Mouse (Mus musculus): ENCODE results near the gene Ccdc144b. TPM values are rescaled to one million over a fixed set of nuclear protein-coding genes. Genes with fewer than 3 reads are reported as not detected.

Gene Ccdc144b
- polyA plus RNA-seq (2014; fragmentation: Nextera tagmentation; extraction: Ambion mirVana) = not detected in 2 replicates

DNA sequence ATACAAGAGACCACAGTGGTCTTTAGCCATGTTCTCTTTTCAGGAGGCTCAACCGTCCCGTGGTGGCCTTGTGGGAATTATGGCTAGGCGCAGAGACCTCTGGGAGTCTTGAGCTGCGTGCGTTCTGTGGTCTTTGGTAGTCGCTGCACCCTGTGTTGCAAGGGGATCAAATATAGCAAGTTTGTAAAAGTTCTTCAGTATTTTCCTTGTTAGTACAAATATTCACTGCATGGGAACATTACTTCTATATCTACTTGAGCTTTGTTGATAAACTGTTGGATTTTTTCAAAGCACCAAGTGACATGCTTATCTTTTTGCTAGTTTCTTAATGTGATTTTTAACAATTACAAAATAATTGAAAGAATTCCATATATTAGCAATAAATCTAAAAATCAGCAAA, at the start of gene Ccdc144b:
Ccdc144b (minus strand) TSS at position 101 of the 400 bp plus-strand sequence.
- 92% methylated on average over 6 of the region's 6 CpGs for WGBS
- H3K4me3 ChIP-seq (ENCODE audit: low read depth, low read length) = no peak within 1 kb of the TSS
- H3K9ac ChIP-seq (ENCODE audit: low read length) = no peak within 1 kb of the TSS
- H3K4me2 ChIP-seq (ENCODE audit: low read length) = no peak within 1 kb of the TSS
- no peak within 1 kb of the TSS for H3K27ac ChIP-seq (ENCODE audit: low read depth, low read length)
- no peaks in the 10 kb centered on the region for H3K36me3 ChIP-seq (ENCODE audit: control insufficient read depth, insufficient read depth, low read length)
- no peak for ATAC-seq
- no peak for DNase-seq (ENCODE audit: low spot score)
- no peaks in the 10 kb centered on the region for H3K9me3 ChIP-seq (replicated peaks; ENCODE audit: control insufficient read depth, low read length)
- H3K27me3 ChIP-seq (replicated peaks; ENCODE audit: control insufficient read depth, insufficient read depth, low read length) = no peaks in the 10 kb centered on the region
- H3K4me1 ChIP-seq (ENCODE audit: control insufficient read depth, insufficient read depth, low read length) = no peaks in the 10 kb centered on the region

DNA sequence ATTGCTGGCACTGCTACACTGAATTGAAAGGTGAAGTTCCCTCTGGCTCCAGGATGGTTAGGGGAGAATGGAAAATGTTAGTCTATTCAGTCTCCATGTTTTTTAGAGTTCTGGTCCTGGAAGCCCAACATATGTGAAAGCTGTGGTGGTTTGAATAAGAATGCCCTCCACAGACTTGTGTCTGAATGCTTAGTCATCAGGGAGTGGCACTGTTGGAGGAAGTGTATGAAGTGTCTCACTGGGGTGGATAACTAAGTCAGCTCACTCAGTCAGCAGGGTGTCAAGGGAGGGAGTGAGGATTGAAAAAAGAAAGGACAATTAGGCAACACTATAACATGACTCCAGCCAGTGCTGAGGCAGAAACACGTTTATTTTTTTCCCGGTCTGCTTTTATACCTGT, 42.0 kb upstream of the Ccdc144b start:
- ATAC-seq (no peak), DNase-seq (ENCODE audit: low spot score) (no peak)
- Histone ChIP-seq H3K27me3 (replicated peaks; ENCODE audit: control insufficient read depth, insufficient read depth, low read length) (no peaks in the 10 kb centered on the region), H3K27ac (ENCODE audit: low read depth, low read length) (no peak overlapping the region), H3K4me2 (ENCODE audit: low read length) (no peak overlapping the region), H3K4me3 (ENCODE audit: low read depth, low read length) (no peak overlapping the region), H3K9me3 (replicated peaks; ENCODE audit: control insufficient read depth, low read length) (no peaks in the 10 kb centered on the region), H3K36me3 (ENCODE audit: control insufficient read depth, insufficient read depth, low read length) (peaks cover 14% of the 10 kb centered on the region), H3K4me1 (ENCODE audit: control insufficient read depth, insufficient read depth, low read length) (no peaks in the 10 kb centered on the region), H3K9ac (ENCODE audit: low read length) (no peak overlapping the region)
- 86% methylated on average over 2 of the region's 2 CpGs for WGBS

DNA sequence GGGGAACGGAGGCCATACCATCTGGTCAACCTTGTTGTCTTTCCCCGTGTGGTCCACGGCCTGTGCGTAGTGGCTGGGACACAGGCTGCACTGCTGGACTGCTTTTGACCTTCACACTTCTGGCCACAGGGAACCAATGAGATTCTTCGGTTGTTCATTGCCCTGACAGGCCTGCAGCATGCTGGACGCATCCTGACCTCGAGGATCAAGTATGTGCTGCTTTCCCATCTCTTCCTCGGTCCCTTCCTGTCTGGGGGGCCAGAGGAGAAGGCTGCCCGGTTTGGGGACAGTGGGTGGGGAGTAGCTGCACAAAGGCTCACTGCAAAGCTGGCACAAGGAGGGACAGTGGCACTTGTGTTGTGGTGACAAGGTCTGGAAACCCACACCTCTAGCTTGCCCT, 34.2 kb upstream of the Ccdc144b start:
- Histone ChIP-seq H3K9ac (ENCODE audit: low read length) (no peak overlapping the region), H3K4me1 (ENCODE audit: control insufficient read depth, insufficient read depth, low read length) (no peaks in the 10 kb centered on the region), H3K4me3 (ENCODE audit: low read depth, low read length) (no peak overlapping the region), H3K9me3 (replicated peaks; ENCODE audit: control insufficient read depth, low read length) (no peaks in the 10 kb centered on the region), H3K27me3 (replicated peaks; ENCODE audit: control insufficient read depth, insufficient read depth, low read length) (no peaks in the 10 kb centered on the region), H3K36me3 (ENCODE audit: control insufficient read depth, insufficient read depth, low read length) (peaks cover 81% of the 10 kb centered on the region), H3K27ac (ENCODE audit: low read depth, low read length) (no peak overlapping the region), H3K4me2 (ENCODE audit: low read length) (no peak overlapping the region)
- no peak for DNase-seq (ENCODE audit: low spot score)
- 96% methylated on average over 9 of the region's 9 CpGs for WGBS
- ATAC-seq = no peak

DNA sequence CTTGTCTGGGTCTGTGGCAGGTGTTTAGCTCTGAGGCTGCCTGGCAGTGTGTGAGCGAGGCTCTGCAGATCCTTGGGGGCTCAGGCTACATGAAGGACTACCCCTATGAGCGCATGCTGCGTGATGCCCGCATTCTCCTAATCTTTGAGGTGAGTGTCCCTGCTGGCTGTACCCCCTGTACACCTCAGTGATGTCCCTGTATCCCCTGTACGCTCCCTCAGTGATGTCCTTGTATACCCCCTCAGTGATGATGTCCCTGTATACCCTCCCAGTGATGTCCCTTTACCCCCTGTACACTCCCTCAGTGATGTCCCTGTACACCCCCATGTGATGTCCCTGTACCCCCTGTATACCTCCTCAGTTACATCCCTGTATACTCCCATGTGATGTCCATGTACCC, 32.0 kb upstream of the Ccdc144b start:
- no peaks in the 10 kb centered on the region for H3K9me3 ChIP-seq (replicated peaks; ENCODE audit: control insufficient read depth, low read length)
- H3K4me1 ChIP-seq (ENCODE audit: control insufficient read depth, insufficient read depth, low read length) = no peaks in the 10 kb centered on the region
- H3K4me2 ChIP-seq (ENCODE audit: low read length) = no peak overlapping the region
- DNase-seq (ENCODE audit: low spot score) (no peak), ATAC-seq (no peak)
- no peak overlapping the region for H3K4me3 ChIP-seq (ENCODE audit: low read depth, low read length)
- H3K9ac ChIP-seq (ENCODE audit: low read length) = no peak overlapping the region
- peaks cover 89% of the 10 kb centered on the region for H3K36me3 ChIP-seq (ENCODE audit: control insufficient read depth, insufficient read depth, low read length)
- WGBS = 97% methylated on average over 5 of the region's 5 CpGs
- H3K27me3 ChIP-seq (replicated peaks; ENCODE audit: control insufficient read depth, insufficient read depth, low read length) = no peaks in the 10 kb centered on the region
- no peak overlapping the region for H3K27ac ChIP-seq (ENCODE audit: low read depth, low read length)

DNA sequence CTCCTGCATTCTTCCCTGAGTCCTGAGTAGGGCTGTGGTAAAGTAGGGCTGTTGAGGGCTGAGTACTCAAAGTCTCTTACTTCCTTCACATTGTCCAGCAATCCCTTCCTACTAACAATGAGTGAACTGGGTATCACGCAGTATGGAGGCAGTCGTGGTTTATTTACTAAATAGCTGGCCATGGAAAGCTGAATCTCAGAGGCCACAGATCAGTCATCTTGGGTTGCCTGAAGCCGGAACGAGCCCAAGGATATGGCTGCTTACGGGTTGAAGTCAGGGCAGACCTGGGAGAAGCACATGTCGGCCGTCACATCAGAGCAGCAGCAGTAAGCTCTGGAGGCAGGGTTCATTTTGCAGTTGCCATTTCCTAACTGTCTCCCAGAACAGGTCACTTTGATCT, 30.0 kb upstream of the Ccdc144b start:
- 97% methylated on average over 7 of the region's 7 CpGs for WGBS
- H3K4me1 ChIP-seq (ENCODE audit: control insufficient read depth, insufficient read depth, low read length) = no peaks in the 10 kb centered on the region
- H3K9ac ChIP-seq (ENCODE audit: low read length) = no peak overlapping the region
- no peaks in the 10 kb centered on the region for H3K9me3 ChIP-seq (replicated peaks; ENCODE audit: control insufficient read depth, low read length)
- DNase-seq (ENCODE audit: low spot score) = no peak
- no peak overlapping the region for H3K27ac ChIP-seq (ENCODE audit: low read depth, low read length)
- peaks cover 88% of the 10 kb centered on the region for H3K36me3 ChIP-seq (ENCODE audit: control insufficient read depth, insufficient read depth, low read length)
- no peak overlapping the region for H3K4me2 ChIP-seq (ENCODE audit: low read length)
- ATAC-seq = no peak
- no peak overlapping the region for H3K4me3 ChIP-seq (ENCODE audit: low read depth, low read length)
- H3K27me3 ChIP-seq (replicated peaks; ENCODE audit: control insufficient read depth, insufficient read depth, low read length) = no peaks in the 10 kb centered on the region

DNA sequence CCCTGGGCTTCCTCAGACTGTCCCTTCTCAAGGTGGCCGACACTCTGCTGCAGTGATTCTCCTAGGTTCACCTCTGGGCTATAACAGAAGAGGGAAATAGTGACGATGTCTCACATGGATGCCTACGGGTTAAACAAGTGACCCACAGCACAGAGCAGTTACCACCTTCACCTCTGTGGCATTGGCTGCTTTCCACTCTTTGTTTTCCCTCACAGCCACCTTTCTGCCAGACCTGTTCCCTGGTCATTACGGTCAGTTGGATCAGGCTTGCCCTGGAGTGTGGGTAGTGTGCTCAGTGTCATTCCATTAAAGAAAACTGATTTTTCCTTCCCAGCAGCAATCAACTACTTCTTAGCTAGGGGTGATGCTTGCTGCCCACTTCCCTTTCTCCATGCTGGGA, 29.5 kb upstream of the Ccdc144b start:
- no peak for ATAC-seq
- peaks cover 88% of the 10 kb centered on the region for H3K36me3 ChIP-seq (ENCODE audit: control insufficient read depth, insufficient read depth, low read length)

DNA sequence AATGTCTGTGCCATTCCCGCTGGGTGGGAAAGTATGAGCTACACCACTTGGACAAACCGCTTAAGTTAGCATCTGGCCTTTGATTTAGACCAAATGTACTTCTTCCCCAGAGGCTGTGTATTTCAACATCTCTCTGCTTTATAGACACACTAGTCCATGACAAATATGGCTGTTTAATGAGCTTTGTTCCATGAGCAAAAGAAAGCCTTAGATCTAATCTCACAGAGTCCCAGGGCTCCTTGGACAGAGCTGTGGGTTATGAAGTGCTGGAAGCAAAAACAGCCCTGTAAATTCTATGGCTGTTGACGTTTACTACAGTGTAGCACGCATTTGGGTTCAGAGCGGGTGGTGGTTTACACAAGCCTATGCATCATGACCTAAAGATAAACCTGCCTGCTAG, 27.4 kb upstream of the Ccdc144b start:
- peaks cover 88% of the 10 kb centered on the region for H3K36me3 ChIP-seq (ENCODE audit: control insufficient read depth, insufficient read depth, low read length)
- H3K9ac ChIP-seq (ENCODE audit: low read length) = no peak overlapping the region
- no peaks in the 10 kb centered on the region for H3K9me3 ChIP-seq (replicated peaks; ENCODE audit: control insufficient read depth, low read length)
- no peaks in the 10 kb centered on the region for H3K4me1 ChIP-seq (ENCODE audit: control insufficient read depth, insufficient read depth, low read length)
- no peak overlapping the region for H3K4me2 ChIP-seq (ENCODE audit: low read length)
- DNase-seq (ENCODE audit: low spot score) (no peak), ATAC-seq (no peak)
- WGBS = 92% methylated on average over 5 of the region's 5 CpGs
- no peaks in the 10 kb centered on the region for H3K27me3 ChIP-seq (replicated peaks; ENCODE audit: control insufficient read depth, insufficient read depth, low read length)
- H3K27ac ChIP-seq (ENCODE audit: low read depth, low read length) = no peak overlapping the region
- H3K4me3 ChIP-seq (ENCODE audit: low read depth, low read length) = no peak overlapping the region

More for the DNA sequence above, 29.5 kb upstream of the Ccdc144b start:
- Histone ChIP-seq H3K4me3 (ENCODE audit: low read depth, low read length) (no peak overlapping the region), H3K27ac (ENCODE audit: low read depth, low read length) (no peak overlapping the region), H3K4me2 (ENCODE audit: low read length) (no peak overlapping the region), H3K4me1 (ENCODE audit: control insufficient read depth, insufficient read depth, low read length) (no peaks in the 10 kb centered on the region), H3K9ac (ENCODE audit: low read length) (no peak overlapping the region), H3K9me3 (replicated peaks; ENCODE audit: control insufficient read depth, low read length) (no peaks in the 10 kb centered on the region), H3K27me3 (replicated peaks; ENCODE audit: control insufficient read depth, insufficient read depth, low read length) (no peaks in the 10 kb centered on the region)
- WGBS = 92% methylated on average over 4 of the region's 4 CpGs
- DNase-seq (ENCODE audit: low spot score) = no peak

DNA sequence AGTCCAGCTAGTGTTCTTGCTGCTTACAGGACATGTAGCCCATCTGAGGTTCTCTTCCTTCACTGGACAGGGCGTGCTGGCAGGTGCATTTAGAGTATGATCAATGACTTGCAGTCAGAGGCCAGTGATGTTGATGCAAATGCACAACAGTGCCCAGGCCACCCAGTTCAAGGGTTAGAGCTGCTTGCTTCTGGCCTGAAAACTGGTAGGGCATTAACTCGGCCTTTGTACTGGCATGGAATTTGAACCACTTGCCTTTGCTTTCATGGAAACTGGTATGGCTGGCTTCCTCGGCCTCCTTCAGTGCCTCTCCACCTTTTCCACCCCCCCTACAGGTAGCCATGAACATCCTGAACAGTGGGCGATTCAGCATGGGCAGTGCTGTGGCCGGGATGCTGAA, 26.5 kb upstream of the Ccdc144b start:
- DNase-seq (ENCODE audit: low spot score) (no peak), ATAC-seq (no peak)
- 96% methylated on average over 5 of the region's 5 CpGs for WGBS
- H3K4me3 ChIP-seq (ENCODE audit: low read depth, low read length) = no peak overlapping the region
- no peak overlapping the region for H3K4me2 ChIP-seq (ENCODE audit: low read length)
- no peak overlapping the region for H3K9ac ChIP-seq (ENCODE audit: low read length)
- H3K36me3 ChIP-seq (ENCODE audit: control insufficient read depth, insufficient read depth, low read length) = peaks cover 88% of the 10 kb centered on the region
- no peaks in the 10 kb centered on the region for H3K4me1 ChIP-seq (ENCODE audit: control insufficient read depth, insufficient read depth, low read length)
- no peak overlapping the region for H3K27ac ChIP-seq (ENCODE audit: low read depth, low read length)
- H3K27me3 ChIP-seq (replicated peaks; ENCODE audit: control insufficient read depth, insufficient read depth, low read length) = no peaks in the 10 kb centered on the region
- no peaks in the 10 kb centered on the region for H3K9me3 ChIP-seq (replicated peaks; ENCODE audit: control insufficient read depth, low read length)

DNA sequence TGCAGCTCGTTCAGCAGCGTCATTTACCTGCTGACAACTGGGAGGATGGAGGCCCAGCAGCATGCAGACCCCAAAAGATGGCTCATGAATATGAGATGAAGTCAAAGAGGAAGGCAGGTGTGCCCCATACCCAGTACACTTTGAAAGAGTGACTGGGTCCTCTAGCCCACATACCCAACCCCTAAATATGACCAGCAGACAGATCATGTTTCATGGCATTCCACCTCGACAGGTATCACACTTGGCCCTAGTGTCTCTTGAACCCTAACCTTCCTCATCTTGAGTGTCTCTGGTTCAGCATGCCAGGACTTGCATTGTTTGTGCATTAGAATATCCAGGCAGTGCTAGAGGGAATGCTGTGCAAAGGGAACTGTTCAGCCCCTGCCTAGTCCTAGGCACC, 24.0 kb upstream of the Ccdc144b start:
- WGBS = 97% methylated on average over 3 of the region's 3 CpGs

More for the DNA sequence above, 24.0 kb upstream of the Ccdc144b start:
- no peak for ATAC-seq
- Histone ChIP-seq H3K27ac (ENCODE audit: low read depth, low read length) (no peak overlapping the region), H3K27me3 (replicated peaks; ENCODE audit: control insufficient read depth, insufficient read depth, low read length) (no peaks in the 10 kb centered on the region), H3K4me3 (ENCODE audit: low read depth, low read length) (no peak overlapping the region), H3K9me3 (replicated peaks; ENCODE audit: control insufficient read depth, low read length) (no peaks in the 10 kb centered on the region), H3K4me2 (ENCODE audit: low read length) (no peak overlapping the region), H3K4me1 (ENCODE audit: control insufficient read depth, insufficient read depth, low read length) (no peaks in the 10 kb centered on the region), H3K36me3 (ENCODE audit: control insufficient read depth, insufficient read depth, low read length) (peaks cover 91% of the 10 kb centered on the region), H3K9ac (ENCODE audit: low read length) (no peak overlapping the region)
- no peak for DNase-seq (ENCODE audit: low spot score)
